23 mouse cellular contexts compared by ENCODE assay signal in the genomic region with DNA sequence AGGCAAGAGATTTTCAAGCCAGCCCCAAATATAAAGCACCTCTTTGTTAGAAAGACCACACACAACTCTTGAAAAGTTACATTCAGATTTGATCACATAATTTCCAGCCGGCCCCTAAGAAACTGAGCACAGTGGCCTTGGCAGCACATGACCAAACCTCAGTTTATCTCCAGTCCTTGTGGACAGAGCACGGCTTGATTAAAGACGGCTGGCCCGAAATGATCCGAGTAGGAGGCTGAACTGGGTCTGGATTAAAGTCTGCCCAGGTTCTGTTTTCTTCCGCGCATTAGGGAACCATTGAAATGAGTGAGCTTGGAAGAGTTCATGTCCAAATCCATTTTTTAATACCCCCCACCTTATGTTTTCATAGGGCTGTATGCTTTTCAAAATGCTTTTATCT.
DNase-seq lines count a peak whose midpoint lies in the region; ATAC-seq and TF ChIP-seq lines count a peak whose summit lies in the region.
"Had no signal": no experiment of that assay in that cellular context is flagged by ENCODE, and none has a peak within 500 bp of the region (broad histone marks: within the 10 kb centered on the region; RNA-seq: fewer than 3 reads in every experiment).

No protein-coding gene starts in this region.

- H3K4me3 ChIP-seq in forebrain, embryonic 10.5 days, result no peak overlapping the region
- H3K4me3 ChIP-seq in forebrain, embryonic 13.5 days, result no peak overlapping the region
- no peak overlapping the region for H3K4me3 ChIP-seq in heart, embryonic 15.5 days
- no peak overlapping the region for H3K4me3 ChIP-seq in embryonic facial prominence, embryonic 13.5 days
- H3K4me3 ChIP-seq in limb, embryonic 14.5 days (replicated peaks; ENCODE audit: low read length), result no peak overlapping the region
- H3K4me3 ChIP-seq: hindbrain, embryonic 12.5 days; lung, embryonic 15.5 days; neural tube, embryonic 15.5 days had no signal

- no peaks in the 10 kb centered on the region for H3K36me3 ChIP-seq in forebrain, embryonic 10.5 days (replicated peaks)
- 0 out of 2 replicates have a peak, but pooled peaks cover 3% of the 10 kb centered on the region for H3K36me3 ChIP-seq in forebrain, embryonic 13.5 days (ENCODE audit: poor library complexity, severe bottlenecking)
- no peaks in the 10 kb centered on the region for H3K36me3 ChIP-seq in heart, embryonic 15.5 days
- no peaks in the 10 kb centered on the region for H3K36me3 ChIP-seq in embryonic facial prominence, embryonic 13.5 days
- no peaks in the 10 kb centered on the region for H3K36me3 ChIP-seq in limb, embryonic 14.5 days (ENCODE audit: control insufficient read depth, insufficient read depth, low read length)
- H3K36me3 ChIP-seq: hindbrain, embryonic 12.5 days; lung, embryonic 15.5 days; neural tube, embryonic 15.5 days had no signal

- ATAC-seq in forebrain, embryonic 13.5 days, result no peak
- no peak for ATAC-seq in heart, embryonic 15.5 days (replicated peaks; ENCODE audit: insufficient number of reproducible peaks, insufficient read depth, low FRiP score, low read depth)
- no peak for ATAC-seq in embryonic facial prominence, embryonic 13.5 days (ENCODE audit: insufficient number of reproducible peaks, insufficient read depth, low FRiP score, low TSS enrichment, low read depth)
- ATAC-seq in limb, embryonic 14.5 days (ENCODE audit: low FRiP score, low read depth), result no peak
- ATAC-seq in CD4-positive, CD25-positive, alpha-beta regulatory T cell, adult 4 months, result no peak
- ATAC-seq: activated CD4-positive, CD25-positive, alpha-beta regulatory T cell, adult 4 months; forebrain, postnatal 0 days; midbrain, embryonic 16.5 days had no signal

- H3K4me2 ChIP-seq in forebrain, embryonic 13.5 days, result no peak overlapping the region
- H3K4me2 ChIP-seq in heart, embryonic 15.5 days, result peak overlapping the region; percentile 30; the same call in 1 of the 2 replicates
- peak overlapping the region; percentile 9; the same call in 1 of the 2 replicates for H3K4me2 ChIP-seq in embryonic facial prominence, embryonic 13.5 days
- peak overlapping the region; percentile 11; the same call in 1 of the 2 replicates for H3K4me2 ChIP-seq in limb, embryonic 14.5 days (replicated peaks; ENCODE audit: low read depth, low read length, severe bottlenecking)
- H3K4me2 ChIP-seq: hindbrain, embryonic 12.5 days; lung, embryonic 15.5 days; neural tube, embryonic 15.5 days had no signal

- no peaks in the 10 kb centered on the region for H3K9me3 ChIP-seq in forebrain, embryonic 10.5 days
- no peaks in the 10 kb centered on the region for H3K9me3 ChIP-seq in forebrain, embryonic 13.5 days (replicated peaks)
- H3K9me3 ChIP-seq in heart, embryonic 15.5 days (replicated peaks), result no peaks in the 10 kb centered on the region
- H3K9me3 ChIP-seq in embryonic facial prominence, embryonic 13.5 days, result no peaks in the 10 kb centered on the region
- no peaks in the 10 kb centered on the region for H3K9me3 ChIP-seq in limb, embryonic 14.5 days (ENCODE audit: control insufficient read depth, low read length)
- H3K9me3 ChIP-seq: G1E; hindbrain, embryonic 12.5 days; lung, embryonic 15.5 days; neural tube, embryonic 15.5 days had no signal

- H3K4me1 ChIP-seq in forebrain, embryonic 10.5 days, result peaks cover 50% of the 10 kb centered on the region
- H3K4me1 ChIP-seq in forebrain, embryonic 13.5 days, result peaks cover 14% of the 10 kb centered on the region
- peaks cover 29% of the 10 kb centered on the region for H3K4me1 ChIP-seq in heart, embryonic 15.5 days (replicated peaks)
- H3K4me1 ChIP-seq in embryonic facial prominence, embryonic 13.5 days, result peaks cover 75% of the 10 kb centered on the region
- H3K4me1 ChIP-seq in limb, embryonic 14.5 days (ENCODE audit: control insufficient read depth, insufficient read depth, low read length), result peaks cover 68% of the 10 kb centered on the region

- 85% methylated on average over 7 of the region's 7 CpGs for WGBS in forebrain, embryonic 10.5 days
- 84% methylated on average over 7 of the region's 7 CpGs for WGBS in forebrain, embryonic 13.5 days
- 52% methylated on average over 7 of the region's 7 CpGs for WGBS in heart, embryonic 15.5 days
- WGBS in embryonic facial prominence, embryonic 13.5 days, result 31% methylated on average over 7 of the region's 7 CpGs
- WGBS in limb, embryonic 14.5 days, result 28% methylated on average over 7 of the region's 7 CpGs

- no peak for TF ChIP-seq POLR2A in limb, embryonic 14.5 days (IDR thresholded peaks at IDR 0.05; ENCODE audit: borderline replicate concordance, extremely low read depth, insufficient read depth, insufficient read length)

- H3K27ac ChIP-seq in forebrain, embryonic 10.5 days, result 0 out of 2 replicates have a peak overlapping the region, but pooled peaks have one; percentile 8
- H3K27ac ChIP-seq in forebrain, embryonic 13.5 days, result no peak overlapping the region
- H3K27ac ChIP-seq in heart, embryonic 15.5 days, result peak overlapping the region; percentile 28
- H3K27ac ChIP-seq in embryonic facial prominence, embryonic 13.5 days, result peak overlapping the region; percentile 73
- peak overlapping the region; percentile 67 for H3K27ac ChIP-seq in limb, embryonic 14.5 days (replicated peaks; ENCODE audit: low read depth, low read length)
- H3K27ac ChIP-seq: liver, embryonic 14.5 days; lung, embryonic 15.5 days; neural tube, embryonic 15.5 days had no signal

- H3K27me3 ChIP-seq in forebrain, embryonic 10.5 days (ENCODE audit: poor library complexity, severe bottlenecking), result no peaks in the 10 kb centered on the region
- H3K27me3 ChIP-seq in forebrain, embryonic 13.5 days, result no peaks in the 10 kb centered on the region
- no peaks in the 10 kb centered on the region for H3K27me3 ChIP-seq in heart, embryonic 15.5 days
- no peaks in the 10 kb centered on the region for H3K27me3 ChIP-seq in embryonic facial prominence, embryonic 13.5 days
- no peaks in the 10 kb centered on the region for H3K27me3 ChIP-seq in limb, embryonic 14.5 days (ENCODE audit: control insufficient read depth, insufficient read depth, low read length)
- H3K27me3 ChIP-seq: hindbrain, embryonic 12.5 days; lung, embryonic 15.5 days; neural tube, embryonic 15.5 days had no signal

- H3K9ac ChIP-seq in forebrain, embryonic 13.5 days, result no peak overlapping the region
- H3K9ac ChIP-seq in heart, embryonic 15.5 days, result no peak overlapping the region
- H3K9ac ChIP-seq in embryonic facial prominence, embryonic 13.5 days, result no peak overlapping the region
- 0 out of 2 replicates have a peak overlapping the region, but pooled peaks have one; percentile 12 for H3K9ac ChIP-seq in limb, embryonic 14.5 days (ENCODE audit: low read depth, low read length, severe bottlenecking)
- H3K9ac ChIP-seq: forebrain, postnatal 0 days; hindbrain, embryonic 12.5 days; liver, embryonic 14.5 days; lung, embryonic 15.5 days; neural tube, embryonic 15.5 days had no signal

- no peak for DNase-seq in forebrain, embryonic 10.5 days (ENCODE audit: extremely low spot score, low spot score)
- DNase-seq in heart, adult 18-20 months, result no peak
- no peak for DNase-seq in limb, embryonic 14.5 days (ENCODE audit: low spot score)
- DNase-seq in right cerebral cortex, postnatal 10 days (ENCODE audit: low spot score in 2 of 2), result no peak
- DNase-seq: adrenal gland, postnatal 14 days; cerebellum, postnatal 10 days; forebrain, postnatal 0 days; kidney, adult 8-10 months; kidney, postnatal 25 days; lung, postnatal 4 days; right cerebral cortex, postnatal 4 days; thymus, postnatal 4 days had no signal
